Mouse (Mus musculus): ENCODE measurements around the gene Sis.

Gene Sis

DNA sequence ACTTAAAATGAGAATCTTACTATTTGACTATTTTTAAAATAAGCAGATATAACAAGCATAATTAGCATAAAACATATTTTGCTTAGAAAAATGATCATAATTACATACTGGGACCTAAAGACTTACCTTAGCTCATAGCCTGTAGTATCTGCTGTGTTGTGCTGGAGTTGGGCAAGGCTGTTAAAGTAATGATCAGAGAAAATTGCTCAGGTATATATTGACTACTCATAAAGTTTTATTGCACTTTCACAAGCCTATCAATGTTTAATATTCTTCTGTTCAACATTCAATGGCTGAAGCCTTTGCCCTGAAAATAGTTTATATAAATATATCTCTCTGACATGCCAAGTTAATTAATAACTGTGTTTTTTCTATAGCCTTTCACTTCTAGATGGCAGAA is at the start of gene Sis:
Sis (minus strand) TSS at position 189 of the 400 bp plus-strand sequence.
- DNase-seq = no peak

DNA sequence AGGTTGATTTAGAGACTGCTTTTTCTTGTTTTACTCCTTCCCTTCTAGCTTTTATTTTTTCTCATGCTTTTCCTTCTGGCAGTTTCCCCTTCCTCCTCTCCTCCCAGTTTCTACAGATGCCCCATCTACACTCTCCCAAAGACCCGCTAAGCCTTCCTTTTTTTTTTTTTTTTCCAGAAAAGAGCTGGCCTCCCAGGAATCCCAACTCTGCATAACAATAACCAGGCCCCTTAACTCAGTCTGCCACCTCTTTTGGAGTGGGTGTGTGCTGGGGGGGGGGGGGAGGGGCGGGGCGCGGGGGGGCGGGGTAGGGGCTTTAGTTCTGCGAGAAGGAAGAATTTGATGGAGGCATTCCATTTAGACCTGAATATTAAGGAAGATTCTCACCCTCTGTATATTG is 38.4 kb upstream of the Sis start:
- DNase-seq = no peak

DNA sequence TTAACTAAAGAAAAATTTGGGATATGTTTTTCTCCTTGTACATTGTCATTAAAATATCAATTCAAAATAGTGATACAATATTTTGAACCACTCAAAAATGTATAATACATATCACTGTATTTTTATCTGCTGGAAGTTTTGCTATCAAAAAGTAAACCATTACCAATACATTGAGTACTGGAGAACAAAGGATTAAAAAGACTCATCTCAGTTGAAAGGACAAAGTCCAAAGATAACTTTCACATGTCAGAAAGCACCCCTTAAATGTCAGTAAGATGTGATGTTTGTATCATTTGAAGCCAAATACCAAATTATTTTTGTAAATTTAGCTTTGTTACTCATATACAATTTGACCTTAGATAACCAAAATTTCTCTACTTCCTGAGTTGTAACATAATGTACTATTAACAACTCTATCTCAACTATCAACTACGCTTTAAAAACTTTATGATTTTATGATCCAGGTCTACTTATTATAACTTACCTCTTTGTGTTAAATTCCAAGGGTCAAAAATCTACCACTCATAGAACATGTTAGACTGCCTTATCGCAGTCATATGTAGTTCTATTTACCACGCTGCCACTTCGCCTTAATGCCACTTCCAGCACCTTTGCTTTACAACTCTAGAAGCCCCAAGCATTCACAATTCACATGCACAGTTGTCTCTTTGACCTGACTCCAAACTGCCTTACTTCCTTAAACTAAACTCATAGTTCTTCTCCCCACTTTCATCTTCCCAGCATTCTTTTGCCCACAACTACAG is 35.5 kb upstream of the Sis start:
- no peak for DNase-seq

DNA sequence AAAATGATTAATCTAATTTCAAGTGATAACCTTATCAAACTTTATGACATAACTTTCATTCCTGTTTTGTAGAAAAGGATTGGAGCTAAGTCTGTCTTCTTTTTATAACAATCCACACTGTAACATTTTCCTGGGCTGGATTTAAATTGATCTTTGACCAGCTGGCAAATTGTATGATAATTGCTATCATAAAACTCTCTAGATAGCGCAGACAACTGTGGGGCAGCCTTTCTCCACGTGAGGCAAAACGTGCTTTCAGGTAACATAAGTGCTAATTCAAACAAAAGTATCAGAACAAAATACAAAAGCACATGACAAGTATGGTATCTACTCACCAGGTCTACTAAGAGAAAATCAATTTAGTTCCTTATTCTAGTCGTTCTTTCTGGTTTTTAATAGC is 29.9 kb upstream of the Sis start:
- DNase-seq = no peak

DNA sequence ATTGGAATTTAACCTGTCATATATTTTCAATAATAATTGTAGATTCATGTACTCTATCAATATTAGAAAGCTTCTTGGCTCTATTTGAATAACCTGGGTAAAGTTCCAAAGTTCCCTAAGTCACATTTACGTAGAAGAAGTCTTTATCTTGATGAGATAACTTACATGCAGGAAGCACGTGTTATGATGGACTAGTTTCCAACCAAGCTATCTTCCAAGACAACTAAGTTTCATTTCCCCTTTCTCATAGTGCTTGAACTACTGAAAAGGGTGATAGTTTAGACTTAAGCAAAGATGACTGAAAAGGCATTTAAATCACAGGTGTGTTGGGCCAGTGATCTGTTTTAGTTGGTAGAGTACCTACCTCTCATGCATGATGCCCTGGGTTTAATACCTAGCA is 23.3 kb upstream of the Sis start:
- DNase-seq = no peak

DNA sequence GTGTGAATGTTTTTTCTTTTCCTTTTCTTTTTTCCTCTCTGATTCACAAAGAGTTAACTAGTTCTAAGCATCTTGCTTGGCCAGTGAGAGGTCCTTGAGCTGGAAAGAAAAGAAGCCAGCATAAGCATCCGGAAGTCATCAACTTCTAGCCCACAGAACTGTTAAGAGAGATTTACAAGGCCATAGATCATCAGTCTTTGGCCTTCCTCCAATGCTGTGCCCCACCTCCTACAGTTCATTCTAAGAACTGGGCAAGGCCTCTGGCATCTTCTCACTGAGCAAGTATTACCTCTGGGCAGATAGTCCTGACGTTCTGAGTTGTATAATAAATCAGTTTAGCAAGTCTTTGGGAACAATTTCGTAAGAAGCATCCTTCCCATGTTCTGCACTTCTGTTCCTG is 8.9 kb upstream of the Sis start:
- DNase-seq = peak; percentile 0 to 1

DNA sequence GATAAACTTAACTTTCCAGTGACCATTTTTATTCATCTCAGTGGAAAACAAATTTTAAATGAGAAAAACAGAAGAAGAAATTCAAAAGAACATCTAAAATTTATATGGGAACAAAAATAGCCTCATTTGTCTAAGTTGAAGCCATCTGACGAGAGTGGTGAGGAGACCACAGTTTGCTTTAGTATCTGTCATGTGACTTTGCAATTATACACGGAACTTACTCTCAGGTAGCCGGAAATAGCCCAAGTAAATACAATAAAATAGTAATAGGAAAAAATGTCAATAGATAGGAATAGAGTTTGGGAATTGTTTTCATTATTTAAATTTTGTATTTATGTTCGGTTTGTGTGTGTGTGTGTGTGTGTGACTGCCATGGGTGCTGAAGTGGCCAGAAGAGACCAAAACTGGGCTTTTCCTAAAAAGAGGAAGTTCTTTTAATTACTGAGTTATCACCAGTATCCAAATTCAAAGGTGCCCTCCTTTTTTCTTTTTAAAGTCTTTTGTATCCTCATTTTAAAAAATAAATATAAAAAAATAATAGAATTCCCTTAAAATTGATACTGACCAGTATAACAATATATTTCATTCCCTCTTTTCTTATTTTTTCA is 48.6 kb downstream of the Sis start:
- no peak for DNase-seq

DNA sequence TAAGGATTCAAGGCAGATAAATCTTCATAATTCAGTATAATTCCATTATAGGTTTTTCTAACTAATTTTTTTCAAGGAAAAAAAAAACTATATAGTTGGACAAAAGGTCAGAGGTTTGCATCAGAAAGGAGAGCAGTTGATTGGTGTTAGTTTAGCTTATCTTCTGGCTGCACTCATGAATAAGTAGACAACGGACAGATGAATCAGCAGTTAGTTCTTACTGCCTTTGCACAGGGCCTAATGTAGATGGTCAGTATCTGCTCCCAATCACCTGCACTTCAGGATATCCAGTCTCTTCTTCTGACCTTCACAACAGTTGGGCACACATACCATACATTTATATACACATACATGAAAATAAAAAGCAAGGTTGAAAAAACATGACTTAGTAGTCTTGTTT is 85.2 kb downstream of the Sis start:
- no peak for DNase-seq

DNA sequence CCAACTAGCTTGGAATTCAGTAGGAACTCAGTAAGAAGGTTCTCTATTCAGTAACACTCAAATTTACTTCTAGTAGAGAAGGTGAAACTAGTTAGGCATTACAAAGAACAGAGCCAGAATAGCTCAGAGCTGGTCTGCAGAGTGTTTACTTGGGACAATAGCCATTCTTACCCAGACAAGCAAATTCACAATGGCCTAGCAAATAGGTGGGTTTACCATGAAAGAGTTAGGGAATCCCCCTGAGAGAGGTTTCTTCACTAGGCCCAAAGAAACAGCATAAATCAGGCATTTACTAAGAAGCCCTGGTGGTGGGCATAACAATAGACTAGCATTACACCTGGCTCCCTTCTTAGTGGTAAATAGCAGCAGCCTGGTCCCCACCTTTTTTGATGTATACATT is 99.5 kb downstream of the Sis start:
- DNase-seq = no peak

DNA sequence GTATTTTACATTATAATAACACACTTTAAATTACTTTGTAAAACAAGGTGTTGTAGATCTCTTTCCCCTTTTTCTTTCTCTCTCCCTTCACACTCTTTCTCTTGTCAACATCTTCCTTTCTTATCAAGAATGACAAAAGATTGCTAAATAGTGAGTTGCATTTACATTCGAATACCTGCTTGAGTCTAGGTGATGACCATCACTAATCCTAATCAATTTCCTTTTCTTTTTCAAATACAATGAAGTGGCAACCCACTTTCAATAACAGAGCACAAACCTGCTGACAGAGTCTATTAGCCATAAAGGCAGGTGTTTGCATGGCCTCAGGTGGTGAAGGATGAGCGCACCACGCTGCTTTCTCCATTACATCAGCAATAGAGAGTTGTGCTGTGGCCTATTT is 108.9 kb downstream of the Sis start:
- no peak for DNase-seq

DNA sequence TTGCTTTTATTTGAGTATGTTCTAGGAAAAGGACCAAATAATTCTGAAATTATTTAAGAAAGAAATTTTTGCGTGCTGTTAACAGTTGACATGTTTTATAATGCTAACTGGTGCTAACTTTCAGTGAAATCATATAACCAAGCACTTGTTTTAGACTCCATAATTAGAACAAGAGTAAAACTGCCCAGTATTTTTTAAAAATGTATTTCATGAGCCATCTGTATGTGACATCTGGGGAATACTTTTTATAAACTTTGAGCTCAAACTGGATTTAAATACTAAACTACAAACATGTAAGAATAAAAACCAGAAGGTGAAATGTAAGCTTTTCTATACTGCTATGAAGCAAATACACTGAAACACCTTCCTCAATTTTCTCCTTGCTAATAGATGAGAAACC is 112.3 kb downstream of the Sis start:
- DNase-seq = no peak

DNA sequence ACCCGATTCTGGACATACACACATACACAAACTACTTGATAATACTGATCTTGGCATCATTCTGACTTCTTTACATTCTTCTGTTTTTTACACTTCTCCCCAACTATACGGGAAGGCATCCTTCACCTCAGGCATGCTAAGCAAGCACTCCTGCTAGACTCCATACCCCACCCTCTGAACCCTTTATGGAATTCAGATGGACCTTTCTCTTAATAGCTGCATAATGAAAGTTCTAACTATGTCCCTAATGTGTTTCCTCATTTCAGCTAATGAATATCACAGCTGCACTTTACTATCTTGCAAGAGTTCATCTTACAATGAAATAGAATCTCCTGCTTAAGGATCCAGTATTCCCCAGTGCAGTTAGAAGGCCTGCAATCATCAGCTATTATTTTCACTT is 127.0 kb downstream of the Sis start:
- no peak for DNase-seq
